Mouse (Mus musculus) hindbrain, postnatal 0 days (tissue): ENCODE results near the gene Gm20388. TPM values are rescaled to one million over a fixed set of nuclear protein-coding genes. Genes with fewer than 3 reads are reported as not detected.

ENCODE experiments used
- ATAC-seq: fragments of 200-750 bp; cut with Nextera tagmentation; 2 replicates; pipeline ENCODE4 v1.8.0; 2017; ENCODE audit warnings: mild to moderate bottlenecking, moderate TSS enrichment, moderate library complexity
- DNase-seq: peaks from one replicate; pipeline ENCODE4 v3.0.0-alpha.2; 2015; ENCODE audit warnings: low spot score
- H3K27ac ChIP-seq: fragments of 300-500 bp; sonication (generic); 2 replicates; pipeline ENCODE4 v1.5.1; 2014; ENCODE audit warnings: mild to moderate bottlenecking
- H3K27me3 ChIP-seq: fragments of 300-500 bp; sonication (generic); 2 replicates; pipeline ENCODE4 v1.6.1; 2014; ENCODE audit warnings: low read length, mixed read lengths; ENCODE audit not compliant: insufficient read depth
- H3K36me3 ChIP-seq: fragments of 300-500 bp; sonication (generic); 2 replicates; pipeline ENCODE4 v1.6.1; 2014; ENCODE audit warnings: low read length, mixed read lengths; ENCODE audit not compliant: insufficient read depth
- H3K4me1 ChIP-seq: fragments of 300-500 bp; sonication (generic); 2 replicates; pipeline ENCODE4 v1.6.1; 2014; ENCODE audit warnings: antibody characterized with exemption, low read length, mixed read lengths; ENCODE audit not compliant: insufficient read depth
- H3K4me2 ChIP-seq: fragments of 300-500 bp; sonication (generic); 2 replicates; pipeline ENCODE4 v1.6.1; 2014; ENCODE audit warnings: low read depth, mild to moderate bottlenecking, low read length, moderate library complexity, mixed read lengths
- H3K4me3 ChIP-seq: fragments of 300-500 bp; sonication (generic); 2 replicates; pipeline ENCODE4 v1.5.1; 2014; ENCODE audit warnings: low read length
- H3K9ac ChIP-seq: fragments of 300-500 bp; sonication (generic); replicated peaks from 2 replicates; pipeline ENCODE4 v1.6.1; 2014; ENCODE audit warnings: mild to moderate bottlenecking, low read length, moderate library complexity, mixed read lengths
- H3K9me3 ChIP-seq: fragments of 300-500 bp; sonication (generic); 2 replicates; pipeline ENCODE4 v1.6.1; 2016; ENCODE audit warnings: low read length, mixed read lengths
- CTCF ChIP-seq: IDR thresholded peaks from 2 replicates; pipeline ENCODE4 v1.5.1; 2016; ENCODE audit warnings: antibody characterized with exemption, control low read depth, low read depth
- WGBS: fragments of 180-500 bp; shearing (Covaris S2); extraction: QIAGEN DNeasy Blood & Tissue Kit; methylation state at CpG from one replicate; pipeline ENCODE4 v1.1.7; 2014; 5-methylcytosine and 5-hydroxymethylcytosine counted together
- polyA plus RNA-seq: library from polyadenylated mRNA; unstranded; fragments of >200 nt; fragmentation: Nextera tagmentation; extraction: Ambion mirVana; gene quantifications from 2 replicates; pipeline ENCODE4 v1.2.1, GENCODE M21; 2015
- total RNA-seq: library from RNA; depleted of rRNA; stranded (reverse); fragments of >200 nt; gene quantifications from 2 replicates; pipeline ENCODE4 v1.2.3, GENCODE M21; 2014

Gene Gm20388
- total and polyA plus RNA-seq, 2 experiments from 2014 or later: 71.3 TPM; not detected in 1

DNA sequence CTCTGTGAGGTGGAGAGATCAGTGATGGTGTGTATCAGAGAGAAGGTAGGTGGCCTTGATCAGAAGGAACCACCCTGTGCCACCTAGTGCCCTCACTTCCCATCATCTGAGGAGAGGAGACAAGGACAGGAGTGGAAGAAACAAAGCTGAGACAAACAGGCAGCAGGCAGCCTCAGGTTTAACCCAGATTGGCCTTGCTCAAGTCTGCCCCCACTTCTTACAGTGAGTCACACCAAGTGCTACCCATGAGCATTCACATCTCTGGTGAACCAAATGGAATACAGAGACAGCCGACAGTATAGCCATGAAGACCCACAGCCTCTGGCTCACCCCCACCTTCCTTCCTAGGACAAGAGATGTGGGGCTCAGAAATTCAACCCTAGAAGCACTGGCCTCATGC is 3848.3 kb downstream of the Gm20388 start:
- H3K9me3 ChIP-seq: no peaks in the 10 kb centered on the region
- no peak for TF ChIP-seq CTCF
- no peaks in the 10 kb centered on the region for H3K27me3 ChIP-seq
- H3K9ac ChIP-seq: no peak overlapping the region
- ATAC-seq: no peak
- H3K27ac ChIP-seq: no peak overlapping the region
- DNase-seq: no peak
- no peaks in the 10 kb centered on the region for H3K36me3 ChIP-seq
- H3K4me3 ChIP-seq: no peak overlapping the region
- H3K4me2 ChIP-seq: no peak overlapping the region
- peaks cover 18% of the 10 kb centered on the region for H3K4me1 ChIP-seq
- 95% methylated on average over 1 of the region's 1 CpGs for WGBS

DNA sequence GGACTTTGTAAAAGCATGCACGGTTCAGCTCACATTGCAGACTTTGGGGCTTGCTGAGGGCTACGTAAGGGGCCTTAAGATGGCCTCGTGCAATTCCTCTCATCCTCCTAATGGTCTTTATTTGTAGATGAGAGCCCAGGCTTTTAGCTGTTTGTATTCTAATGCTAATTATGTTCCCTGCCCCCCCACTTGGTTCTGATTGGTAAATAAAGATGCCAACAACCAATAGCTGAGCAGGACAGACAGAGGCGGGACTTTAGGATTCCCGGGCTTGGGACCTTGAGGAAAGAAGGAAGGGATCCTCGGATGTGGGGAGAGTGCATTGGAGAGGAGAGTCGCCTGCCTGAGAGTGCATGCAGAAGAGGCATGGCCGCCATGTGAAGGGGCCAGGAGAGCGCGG is 3849.3 kb downstream of the Gm20388 start:
- no peak overlapping the region for H3K9ac ChIP-seq
- H3K27me3 ChIP-seq: no peaks in the 10 kb centered on the region
- H3K4me3 ChIP-seq: no peak overlapping the region
- peak overlapping the region; percentile 46 for H3K4me2 ChIP-seq
- DNase-seq (peak; percentile 78), ATAC-seq (peak; percentile 54; the same call in 1 of the 2 replicates)
- H3K36me3 ChIP-seq: no peaks in the 10 kb centered on the region
- H3K4me1 ChIP-seq: peaks cover 10% of the 10 kb centered on the region; the same call in 1 of the 2 replicates
- WGBS: 8% methylated on average over 10 of the region's 10 CpGs
- no peaks in the 10 kb centered on the region for H3K9me3 ChIP-seq
- no peak overlapping the region for H3K27ac ChIP-seq
- no peak for TF ChIP-seq CTCF

DNA sequence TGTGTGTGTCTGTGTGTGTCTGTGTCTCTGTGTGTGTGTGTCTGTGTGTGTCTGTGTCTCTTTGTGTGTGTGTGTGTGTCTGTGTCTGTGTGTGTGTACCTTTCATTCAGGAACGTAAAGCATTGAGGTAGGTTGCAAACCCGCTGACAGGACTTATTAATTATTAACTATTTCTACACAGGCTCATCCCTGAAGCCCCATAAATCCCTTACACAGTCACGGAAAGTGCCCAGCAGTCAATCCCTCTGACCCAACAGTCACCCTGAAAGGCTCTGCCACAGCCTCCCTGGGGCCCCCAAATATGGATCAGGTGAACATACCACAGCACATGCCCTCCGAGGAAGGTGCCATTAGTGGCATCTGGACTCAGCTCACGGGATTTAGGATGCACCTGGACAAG is 3849.9 kb downstream of the Gm20388 start:
- Histone ChIP-seq H3K4me3 (no peak overlapping the region), H3K36me3 (no peaks in the 10 kb centered on the region), H3K9me3 (no peaks in the 10 kb centered on the region), H3K4me2 (no peak overlapping the region), H3K9ac (no peak overlapping the region), H3K27ac (no peak overlapping the region), H3K27me3 (no peaks in the 10 kb centered on the region), H3K4me1 (peaks cover 10% of the 10 kb centered on the region; the same call in 1 of the 2 replicates)
- no peak for ATAC-seq
- WGBS: 58% methylated on average over 5 of the region's 5 CpGs
- no peak for TF ChIP-seq CTCF
- DNase-seq: no peak

DNA sequence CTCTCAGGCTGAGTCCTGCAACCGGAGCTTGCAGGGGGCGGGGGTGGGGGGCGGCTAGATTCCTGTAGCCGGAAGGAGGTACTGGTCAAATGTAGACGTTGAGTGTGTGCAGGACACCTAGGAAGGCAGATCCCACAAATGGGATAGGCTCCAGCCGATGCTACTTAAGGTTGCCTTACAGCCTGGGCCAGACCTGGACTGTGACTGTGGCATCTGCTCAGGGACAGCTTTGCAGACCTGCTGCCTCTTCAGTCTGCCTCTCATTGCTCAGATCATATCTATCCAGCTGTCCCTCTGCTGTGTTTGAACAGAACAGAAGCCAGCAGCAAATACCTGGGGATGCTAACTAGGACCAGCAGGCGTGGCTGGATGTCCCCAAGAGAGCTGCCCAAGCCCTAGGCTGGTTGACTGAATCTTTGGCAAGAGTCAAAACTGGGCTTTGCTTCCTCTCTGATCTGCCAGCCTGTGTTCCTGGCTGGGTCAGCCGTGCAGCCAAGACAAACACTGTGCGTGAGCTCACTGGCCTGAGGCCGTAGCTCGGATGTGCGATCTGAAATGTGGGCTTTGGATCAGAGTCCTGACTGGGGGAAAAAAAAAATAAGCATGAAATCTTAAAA is 3850.7 kb downstream of the Gm20388 start:
- H3K4me2 ChIP-seq: no peak overlapping the region
- peak; percentile 66 for DNase-seq
- WGBS: 45% methylated on average over 12 of the region's 12 CpGs
- no peaks in the 10 kb centered on the region for H3K9me3 ChIP-seq
- no peak overlapping the region for H3K9ac ChIP-seq
- TF ChIP-seq CTCF: no peak
- 0 out of 2 replicates have a peak overlapping the region, but pooled peaks have one; percentile 2 for H3K27ac ChIP-seq
- no peaks in the 10 kb centered on the region for H3K36me3 ChIP-seq
- no peaks in the 10 kb centered on the region for H3K27me3 ChIP-seq
- peak; percentile 73; the same call in 1 of the 2 replicates for ATAC-seq
- H3K4me1 ChIP-seq: peaks cover 10% of the 10 kb centered on the region; the same call in 1 of the 2 replicates
- H3K4me3 ChIP-seq: no peak overlapping the region

DNA sequence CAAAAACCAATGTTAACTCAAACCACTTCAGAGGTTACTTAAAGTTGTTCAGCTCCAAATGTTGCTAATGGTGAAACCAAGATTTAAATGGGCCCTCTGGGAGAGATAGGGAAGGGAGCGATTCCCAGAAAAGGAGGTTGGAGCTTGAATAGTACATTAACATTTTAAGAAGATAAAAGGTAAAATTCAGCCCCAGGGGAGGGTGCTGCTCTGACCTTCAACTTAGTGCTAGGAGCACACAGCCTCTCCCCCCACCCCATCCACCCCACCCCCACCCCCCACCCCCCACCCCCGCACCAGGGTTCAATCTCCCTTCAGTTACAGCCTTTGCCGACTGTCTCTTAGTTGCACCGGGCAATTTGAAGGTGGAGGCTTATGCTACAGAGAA is 3851.2 kb downstream of the Gm20388 start:
- no peaks in the 10 kb centered on the region for H3K27me3 ChIP-seq
- H3K36me3 ChIP-seq: no peaks in the 10 kb centered on the region
- no peak for TF ChIP-seq CTCF
- peaks cover 10% of the 10 kb centered on the region; the same call in 1 of the 2 replicates for H3K4me1 ChIP-seq
- H3K4me3 ChIP-seq: no peak overlapping the region
- no peaks in the 10 kb centered on the region for H3K9me3 ChIP-seq
- no peak overlapping the region for H3K9ac ChIP-seq
- no peak for DNase-seq
- no peak overlapping the region for H3K4me2 ChIP-seq
- no peak overlapping the region for H3K27ac ChIP-seq
- 35% methylated on average over 3 of the region's 4 CpGs for WGBS
- no peak for ATAC-seq

DNA sequence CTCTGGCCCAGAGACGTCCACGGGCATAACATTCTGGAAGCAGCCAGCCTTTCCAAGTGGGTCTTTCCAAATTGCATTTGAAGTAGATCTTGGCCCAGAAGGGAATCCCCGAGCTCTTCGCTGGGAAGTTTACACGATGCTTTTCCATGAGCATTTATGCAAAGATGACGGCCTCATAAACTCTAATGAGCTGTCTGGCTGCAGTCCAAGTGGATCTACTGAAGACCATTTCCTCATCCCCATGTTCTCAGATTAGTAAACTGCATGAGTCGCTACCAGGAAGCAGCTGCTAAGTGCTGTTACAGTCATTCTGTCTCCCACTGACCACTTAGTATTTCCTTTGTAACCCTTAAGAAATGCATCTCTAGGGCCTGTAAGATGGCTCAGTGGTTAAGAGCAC is 3852.7 kb downstream of the Gm20388 start:
- TF ChIP-seq CTCF: no peak
- ATAC-seq (no peak), DNase-seq (peak; percentile 58)
- Histone ChIP-seq H3K4me2 (no peak overlapping the region), H3K27ac (no peak overlapping the region), H3K27me3 (no peaks in the 10 kb centered on the region), H3K4me1 (peaks cover 10% of the 10 kb centered on the region; the same call in 1 of the 2 replicates), H3K9ac (no peak overlapping the region), H3K4me3 (no peak overlapping the region), H3K9me3 (no peaks in the 10 kb centered on the region), H3K36me3 (no peaks in the 10 kb centered on the region)
- WGBS: 41% methylated on average over 7 of the region's 7 CpGs

DNA sequence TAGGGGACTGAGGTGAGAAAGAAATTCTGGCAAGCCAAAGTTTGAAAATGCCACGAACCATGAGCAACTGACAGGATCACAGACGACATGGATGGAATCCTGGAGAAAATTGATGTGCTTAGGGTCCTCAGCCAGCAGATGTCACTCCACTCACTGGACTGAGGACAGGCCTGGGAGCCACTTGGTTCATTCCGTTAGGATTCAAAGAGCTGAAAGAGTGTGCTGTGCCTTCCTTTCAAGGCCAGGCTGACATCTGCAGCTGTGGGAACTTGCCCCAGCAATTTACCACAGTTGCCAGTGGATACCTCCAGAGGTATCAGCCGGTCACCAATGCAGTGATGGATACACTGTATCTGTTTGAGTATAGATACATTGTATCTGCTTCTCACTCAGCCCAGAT is 3854.0 kb downstream of the Gm20388 start:
- H3K4me1 ChIP-seq: peaks cover 10% of the 10 kb centered on the region; the same call in 1 of the 2 replicates
- ATAC-seq (no peak), DNase-seq (peak; percentile 48)
- no peak overlapping the region for H3K4me3 ChIP-seq
- H3K36me3 ChIP-seq: no peaks in the 10 kb centered on the region
- no peaks in the 10 kb centered on the region for H3K9me3 ChIP-seq
- no peak overlapping the region for H3K4me2 ChIP-seq
- H3K27me3 ChIP-seq: no peaks in the 10 kb centered on the region
- H3K9ac ChIP-seq: no peak overlapping the region
- TF ChIP-seq CTCF: peak; percentile 61
- H3K27ac ChIP-seq: no peak overlapping the region
- WGBS: 35% methylated on average over 4 of the region's 4 CpGs
